Mouse (Mus musculus) kidney, postnatal 25 days (tissue): ENCODE measurements around the gene Ptch2.

Source experiments
- DNase-seq, 2 experiments: peaks; one replicate each; pipeline ENCODE4 v3.0.0; 2021; ENCODE audit warnings: mixed read lengths in 2 of 2

Gene Ptch2

GRCm38 (mm10) chr4:117107813-117108523 is 12.1 kb downstream of the Ptch2 start:
- no peak for DNase-seq

- DNase-seq, result no peak
These were observed 12.6 kb downstream of the Ptch2 start for GRCm38 (mm10) chr4:117108524-117108849.

GRCm38 (mm10) chr4:117109330-117109729 is 13.5 kb downstream of the Ptch2 start:
- no peak for DNase-seq

GRCm38 (mm10) chr4:117110249-117110648 is 14.4 kb downstream of the Ptch2 start:
- no peak for DNase-seq

GRCm38 (mm10) chr4:117110985-117111384 is 15.1 kb downstream of the Ptch2 start:
- no peak for DNase-seq

GRCm38 (mm10) chr4:117113237-117113636 is 17.4 kb downstream of the Ptch2 start:
- no peak for DNase-seq

GRCm38 (mm10) chr4:117115592-117115991 is 19.7 kb downstream of the Ptch2 start:
- DNase-seq, result no peak

GRCm38 (mm10) chr4:117117931-117118330 is 22.1 kb downstream of the Ptch2 start:
- no peak for DNase-seq

GRCm38 (mm10) chr4:117119636-117120035 is 23.8 kb downstream of the Ptch2 start:
- DNase-seq, result no peak

- no peak for DNase-seq
These were observed 24.2 kb downstream of the Ptch2 start for GRCm38 (mm10) chr4:117120052-117120444.

GRCm38 (mm10) chr4:117120445-117121414 is 24.9 kb downstream of the Ptch2 start:
- DNase-seq, result peak; percentile 97 to 99

GRCm38 (mm10) chr4:117122209-117122608 is 26.3 kb downstream of the Ptch2 start:
- DNase-seq, result no peak

GRCm38 (mm10) chr4:117123546-117124217 is 27.8 kb downstream of the Ptch2 start:
- DNase-seq, result no peak

GRCm38 (mm10) chr4:117124218-117124517 is 28.3 kb downstream of the Ptch2 start:
- no peak for DNase-seq

- peak; percentile 41 to 69 for DNase-seq
These were observed 28.9 kb downstream of the Ptch2 start for GRCm38 (mm10) chr4:117124518-117125347.

- peak; percentile 67 to 79 for DNase-seq
These were observed 29.6 kb downstream of the Ptch2 start, which contains the start of gene Btbd19 for GRCm38 (mm10) chr4:117125348-117125909. TSS of gene Btbd19 (minus strand) at chr4:117125725.

GRCm38 (mm10) chr4:117125910-117126674 is 30.2 kb downstream of the Ptch2 start:
- DNase-seq, result peak; percentile 84 to 93

- no peak for DNase-seq
These were observed 30.9 kb downstream of the Ptch2 start, which contains the start of gene Tctex1d4 for GRCm38 (mm10) chr4:117126675-117127290. TSS of gene Tctex1d4 (plus strand) at chr4:117126794.

- no peak for DNase-seq
These were observed 32.3 kb downstream of the Ptch2 start for GRCm38 (mm10) chr4:117127991-117128686.

- DNase-seq, result peak in 1 of 2 experiments; percentile 70
These were observed 34.9 kb downstream of the Ptch2 start for GRCm38 (mm10) chr4:117130790-117131189.
